Mouse (Mus musculus): ENCODE results near the gene Tcte2. TPM values are rescaled to one million over a fixed set of nuclear protein-coding genes. Genes with fewer than 3 reads are reported as not detected.

Tcte2 gene
- polyA plus RNA-seq, 1 experiment from 2014 or later, result 3.9 TPM

DNA sequence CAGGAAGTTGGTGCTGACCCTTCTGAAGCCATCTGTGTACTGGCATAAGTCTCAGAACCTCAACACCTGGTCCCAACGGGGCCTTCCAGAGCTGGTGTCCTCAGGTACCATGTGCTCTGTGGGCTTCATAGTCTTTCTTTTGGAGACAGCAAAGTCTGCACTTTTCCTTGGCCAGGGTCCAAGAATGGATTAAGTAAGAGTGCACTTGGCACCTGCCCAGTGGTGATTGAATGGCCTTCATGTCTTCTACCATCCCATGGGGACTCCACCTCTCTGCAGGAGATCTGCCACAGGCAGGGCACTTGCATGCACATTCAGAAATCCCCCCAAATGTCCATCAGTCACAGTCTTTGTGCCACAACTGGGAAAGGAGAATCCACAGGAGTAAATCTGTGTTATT, 74.0 kb downstream of the Tcte2 start:
- no peaks in the 10 kb centered on the region for H3K4me1 ChIP-seq (replicated peaks)
- H3K4me3 ChIP-seq (replicated peaks), result no peak overlapping the region
- 68% methylated on average over 1 of the region's 1 CpGs for WGBS
- H3K36me3 ChIP-seq, result no peaks in the 10 kb centered on the region
- no peak for ATAC-seq
- H3K9ac ChIP-seq, result no peak overlapping the region
- H3K9me3 ChIP-seq, result no peaks in the 10 kb centered on the region
- H3K27ac ChIP-seq, result no peak overlapping the region
- H3K4me2 ChIP-seq (replicated peaks), result no peak overlapping the region
- no peaks in the 10 kb centered on the region for H3K27me3 ChIP-seq (replicated peaks)

DNA sequence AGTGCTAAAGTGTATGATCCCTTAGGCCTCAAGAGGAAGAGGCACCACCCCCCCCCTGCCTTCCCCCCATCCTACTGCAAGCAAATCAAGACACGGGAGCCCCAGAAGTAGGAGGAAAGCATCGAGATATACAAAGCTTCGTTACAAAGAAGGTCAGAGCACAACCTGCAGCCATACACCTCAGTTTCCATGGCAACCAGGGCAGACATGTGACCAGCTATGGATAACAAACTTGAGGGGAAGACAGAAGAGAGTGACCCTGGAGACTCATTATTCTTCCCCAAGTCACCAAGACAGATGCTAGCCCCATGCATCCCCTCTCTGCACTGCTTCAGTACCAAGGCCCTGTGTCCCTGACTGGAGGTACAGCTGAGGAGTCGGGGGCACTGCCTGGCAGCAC, 74.5 kb downstream of the Tcte2 start:
- ATAC-seq, result no peak
- H3K4me2 ChIP-seq (replicated peaks), result no peak overlapping the region
- no peaks in the 10 kb centered on the region for H3K27me3 ChIP-seq (replicated peaks)
- no peak overlapping the region for H3K4me3 ChIP-seq (replicated peaks)
- no peak overlapping the region for H3K9ac ChIP-seq
- H3K36me3 ChIP-seq, result no peaks in the 10 kb centered on the region
- 52% methylated on average over 4 of the region's 4 CpGs for WGBS
- H3K9me3 ChIP-seq, result no peaks in the 10 kb centered on the region
- no peak overlapping the region for H3K27ac ChIP-seq
- H3K4me1 ChIP-seq (replicated peaks), result no peaks in the 10 kb centered on the region

GRCm38 (mm10) chr17:13685621-13686020, 76.0 kb downstream of the Tcte2 start:
- no peaks in the 10 kb centered on the region for H3K36me3 ChIP-seq
- H3K4me1 ChIP-seq (replicated peaks), result 0 out of 2 replicates have a peak, but pooled peaks cover 3% of the 10 kb centered on the region
- H3K9ac ChIP-seq, result no peak overlapping the region
- ATAC-seq, result no peak
- no peaks in the 10 kb centered on the region for H3K9me3 ChIP-seq
- no peaks in the 10 kb centered on the region for H3K27me3 ChIP-seq (replicated peaks)
- no peak overlapping the region for H3K4me3 ChIP-seq (replicated peaks)
- WGBS, result 77% methylated on average over 3 of the region's 3 CpGs
- H3K27ac ChIP-seq, result 0 out of 2 replicates have a peak overlapping the region, but pooled peaks have one; percentile 9
- H3K4me2 ChIP-seq (replicated peaks), result no peak overlapping the region

DNA sequence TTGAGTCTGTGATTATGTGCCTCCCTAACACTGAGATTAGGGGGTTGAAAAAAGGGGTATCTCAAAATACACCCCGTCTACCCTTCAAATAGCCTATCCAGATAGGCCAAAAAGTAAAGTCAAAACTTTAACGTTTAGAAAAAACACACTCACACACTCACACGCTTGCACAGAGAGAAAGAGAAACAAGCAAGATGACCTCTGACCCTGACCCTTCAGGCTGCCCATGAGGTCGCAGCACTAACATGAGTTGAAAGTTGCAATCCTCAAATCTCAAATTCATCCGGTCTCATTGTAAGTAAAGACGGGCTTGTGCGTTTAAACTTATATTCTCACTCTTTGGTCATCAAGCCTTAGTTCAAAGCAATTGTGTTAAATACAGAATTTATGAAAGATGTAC, 77.4 kb downstream of the Tcte2 start:
- no peak for ATAC-seq
- H3K4me2 ChIP-seq (replicated peaks), result peak overlapping the region; percentile 53
- no peak overlapping the region for H3K4me3 ChIP-seq (replicated peaks)
- 0 out of 2 replicates have a peak, but pooled peaks cover 3% of the 10 kb centered on the region for H3K4me1 ChIP-seq (replicated peaks)
- H3K9me3 ChIP-seq, result no peaks in the 10 kb centered on the region
- H3K27me3 ChIP-seq (replicated peaks), result no peaks in the 10 kb centered on the region
- peak overlapping the region; percentile 94 for H3K27ac ChIP-seq
- H3K9ac ChIP-seq, result no peak overlapping the region
- no peaks in the 10 kb centered on the region for H3K36me3 ChIP-seq
- WGBS, result 65% methylated on average over 7 of the region's 7 CpGs

DNA sequence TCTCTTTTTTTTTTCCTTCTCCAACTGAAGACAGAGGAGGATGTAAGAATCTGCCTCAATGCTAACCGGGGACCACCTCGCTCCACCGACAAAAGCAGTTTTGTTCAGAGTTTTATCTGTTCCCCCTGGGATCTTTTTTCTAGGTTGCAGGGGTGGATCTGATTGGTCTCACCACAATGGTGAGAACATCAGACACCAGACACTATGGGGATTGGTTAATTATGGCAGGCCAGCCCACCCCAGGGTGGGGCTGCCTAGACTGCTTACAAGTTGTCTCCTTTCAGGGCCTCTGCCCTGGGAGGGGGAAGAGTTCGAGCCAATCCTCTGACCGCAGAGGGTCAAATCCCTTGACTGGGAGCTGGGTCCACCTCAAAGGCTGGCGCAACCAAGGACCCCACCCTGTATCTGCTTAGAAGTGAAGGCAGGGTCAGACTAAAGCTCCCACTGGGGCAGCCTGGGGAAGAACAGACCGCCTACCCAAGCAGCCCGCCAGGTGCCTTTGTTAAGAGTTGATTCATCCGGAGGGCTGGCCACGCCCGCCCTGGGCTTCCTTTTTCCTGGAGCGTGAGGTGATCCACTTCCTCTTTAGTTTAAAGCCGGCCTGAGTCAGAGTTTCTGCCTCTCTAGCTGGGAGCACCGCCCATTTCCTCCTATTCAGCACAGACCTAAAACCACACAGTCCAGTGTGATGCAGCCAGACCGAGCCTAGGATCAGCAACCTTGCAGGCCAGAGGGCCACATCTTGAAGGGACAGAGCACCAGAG, 78.0 kb downstream of the Tcte2 start:
- Histone ChIP-seq H3K9ac (peak overlapping the region; percentile 51), H3K9me3 (no peaks in the 10 kb centered on the region), H3K4me1 (replicated peaks) (0 out of 2 replicates have a peak, but pooled peaks cover 3% of the 10 kb centered on the region), H3K4me2 (replicated peaks) (peak overlapping the region; percentile 53), H3K27me3 (replicated peaks) (no peaks in the 10 kb centered on the region), H3K4me3 (replicated peaks) (peak overlapping the region; percentile 40), H3K36me3 (no peaks in the 10 kb centered on the region), H3K27ac (peak overlapping the region; percentile 94)
- ATAC-seq, result peak; percentile 95
- 15% methylated on average over 15 of the region's 15 CpGs for WGBS

- WGBS, result 30% methylated on average over 4 of the region's 4 CpGs
- peak overlapping the region; percentile 53 for H3K4me2 ChIP-seq (replicated peaks)
- H3K9me3 ChIP-seq, result no peaks in the 10 kb centered on the region
- H3K36me3 ChIP-seq, result no peaks in the 10 kb centered on the region
- H3K9ac ChIP-seq, result peak overlapping the region; percentile 51
- peak overlapping the region; percentile 40 for H3K4me3 ChIP-seq (replicated peaks)
- H3K27ac ChIP-seq, result peak overlapping the region; percentile 94
- no peaks in the 10 kb centered on the region for H3K27me3 ChIP-seq (replicated peaks)
- H3K4me1 ChIP-seq (replicated peaks), result 0 out of 2 replicates have a peak, but pooled peaks cover 3% of the 10 kb centered on the region
- ATAC-seq, result peak; percentile 13
Measured at GRCm38 (mm10) chr17:13683027-13683410, 78.6 kb downstream of the Tcte2 start.

- no peaks in the 10 kb centered on the region for H3K9me3 ChIP-seq
- 51% methylated on average over 9 of the region's 9 CpGs for WGBS
- no peaks in the 10 kb centered on the region for H3K36me3 ChIP-seq
- 0 out of 2 replicates have a peak, but pooled peaks cover 3% of the 10 kb centered on the region for H3K4me1 ChIP-seq (replicated peaks)
- ATAC-seq, result peak; percentile 20
- peak overlapping the region; percentile 94 for H3K27ac ChIP-seq
- peak overlapping the region; percentile 53 for H3K4me2 ChIP-seq (replicated peaks)
- no peaks in the 10 kb centered on the region for H3K27me3 ChIP-seq (replicated peaks)
- H3K4me3 ChIP-seq (replicated peaks), result peak overlapping the region; percentile 40
- H3K9ac ChIP-seq, result peak overlapping the region; percentile 51
Measured at GRCm38 (mm10) chr17:13682378-13683026, 79.1 kb downstream of the Tcte2 start.

GRCm38 (mm10) chr17:13681686-13682085, 79.9 kb downstream of the Tcte2 start:
- H3K4me2 ChIP-seq (replicated peaks), result peak overlapping the region; percentile 53
- no peaks in the 10 kb centered on the region for H3K36me3 ChIP-seq
- peak overlapping the region; percentile 94; the same call in 1 of the 2 replicates for H3K27ac ChIP-seq
- H3K4me3 ChIP-seq (replicated peaks), result peak overlapping the region; percentile 40; the same call in 1 of the 2 replicates
- H3K9ac ChIP-seq, result no peak overlapping the region
- H3K4me1 ChIP-seq (replicated peaks), result 0 out of 2 replicates have a peak, but pooled peaks cover 3% of the 10 kb centered on the region
- H3K9me3 ChIP-seq, result no peaks in the 10 kb centered on the region
- ATAC-seq, result no peak
- H3K27me3 ChIP-seq (replicated peaks), result no peaks in the 10 kb centered on the region
- 83% methylated on average over 5 of the region's 6 CpGs for WGBS

GRCm38 (mm10) chr17:13681126-13681525, 80.5 kb downstream of the Tcte2 start:
- Histone ChIP-seq H3K4me1 (replicated peaks) (0 out of 2 replicates have a peak, but pooled peaks cover 3% of the 10 kb centered on the region), H3K27me3 (replicated peaks) (no peaks in the 10 kb centered on the region), H3K9ac (no peak overlapping the region), H3K4me3 (replicated peaks) (no peak overlapping the region), H3K27ac (no peak overlapping the region), H3K4me2 (replicated peaks) (no peak overlapping the region), H3K36me3 (no peaks in the 10 kb centered on the region), H3K9me3 (no peaks in the 10 kb centered on the region)
- ATAC-seq, result no peak
- WGBS, result 85% methylated on average over 6 of the region's 6 CpGs

GRCm38 (mm10) chr17:13680318-13680717, 81.3 kb downstream of the Tcte2 start:
- no peaks in the 10 kb centered on the region for H3K27me3 ChIP-seq (replicated peaks)
- 68% methylated on average over 4 of the region's 4 CpGs for WGBS
- no peak overlapping the region for H3K4me3 ChIP-seq (replicated peaks)
- no peaks in the 10 kb centered on the region for H3K9me3 ChIP-seq
- 0 out of 2 replicates have a peak, but pooled peaks cover 3% of the 10 kb centered on the region for H3K4me1 ChIP-seq (replicated peaks)
- no peak overlapping the region for H3K27ac ChIP-seq
- H3K4me2 ChIP-seq (replicated peaks), result no peak overlapping the region
- H3K9ac ChIP-seq, result no peak overlapping the region
- ATAC-seq, result no peak
- no peaks in the 10 kb centered on the region for H3K36me3 ChIP-seq

DNA sequence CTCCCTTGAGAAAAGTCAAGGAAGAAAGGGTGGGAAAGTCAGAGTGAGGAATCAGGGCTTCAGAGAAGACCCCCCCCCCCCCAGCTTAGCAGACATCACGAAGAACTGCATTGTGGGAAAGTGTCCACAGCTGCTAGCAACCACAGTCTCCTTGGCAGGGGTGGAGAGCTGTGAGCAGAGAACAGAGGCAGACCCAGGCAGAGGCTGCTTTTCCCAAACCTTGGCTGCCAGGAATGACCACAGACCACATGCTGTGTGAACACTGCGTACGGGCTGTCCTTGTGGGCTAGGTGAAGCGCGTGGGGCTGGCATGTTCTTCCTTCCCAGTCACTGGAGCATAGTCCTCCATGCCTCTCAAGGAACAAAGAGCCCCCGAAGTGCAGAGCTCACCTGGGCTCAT, 81.9 kb downstream of the Tcte2 start:
- no peak for ATAC-seq
- no peak overlapping the region for H3K9ac ChIP-seq
- WGBS, result 83% methylated on average over 6 of the region's 6 CpGs
- H3K4me3 ChIP-seq (replicated peaks), result no peak overlapping the region
- no peaks in the 10 kb centered on the region for H3K27me3 ChIP-seq (replicated peaks)
- H3K4me2 ChIP-seq (replicated peaks), result no peak overlapping the region
- no peaks in the 10 kb centered on the region for H3K9me3 ChIP-seq
- H3K4me1 ChIP-seq (replicated peaks), result 0 out of 2 replicates have a peak, but pooled peaks cover 3% of the 10 kb centered on the region
- no peaks in the 10 kb centered on the region for H3K36me3 ChIP-seq
- no peak overlapping the region for H3K27ac ChIP-seq

- H3K9me3 ChIP-seq, result no peaks in the 10 kb centered on the region
- H3K4me3 ChIP-seq (replicated peaks), result no peak overlapping the region
- H3K27ac ChIP-seq, result no peak overlapping the region
- ATAC-seq, result no peak
- no peak overlapping the region for H3K9ac ChIP-seq
- 0 out of 2 replicates have a peak, but pooled peaks cover 3% of the 10 kb centered on the region for H3K4me1 ChIP-seq (replicated peaks)
- H3K27me3 ChIP-seq (replicated peaks), result no peaks in the 10 kb centered on the region
- H3K36me3 ChIP-seq, result no peaks in the 10 kb centered on the region
- H3K4me2 ChIP-seq (replicated peaks), result no peak overlapping the region
- 52% methylated on average over 9 of the region's 9 CpGs for WGBS
Measured at GRCm38 (mm10) chr17:13677225-13678148, 84.1 kb downstream of the Tcte2 start.
